Mouse (Mus musculus): ENCODE measurements around the gene Gpbp1.
A peak's percentile ranks its signal among the peaks of the same experiment; 100 is the strongest.

Gpbp1 gene

GRCm38 (mm10) chr13:111489802-111490723, at the start of gene Gpbp1:
Gpbp1 (minus strand) TSS chr13:111490111.
- DNase-seq = peak; percentile 100

GRCm38 (mm10) chr13:111537718-111538117, 47.8 kb upstream of the Gpbp1 start:
- DNase-seq = no peak

GRCm38 (mm10) chr13:111536207-111536887, 46.4 kb upstream of the Gpbp1 start:
- DNase-seq = no peak

- DNase-seq = no peak
Measured at GRCm38 (mm10) chr13:111534131-111534530, 44.2 kb upstream of the Gpbp1 start.

GRCm38 (mm10) chr13:111532178-111532948, 42.5 kb upstream of the Gpbp1 start:
- no peak for DNase-seq

- DNase-seq = no peak
Measured at GRCm38 (mm10) chr13:111531701-111532100, 41.8 kb upstream of the Gpbp1 start.

GRCm38 (mm10) chr13:111524277-111524676, 34.4 kb upstream of the Gpbp1 start:
- DNase-seq = no peak

- DNase-seq = no peak
Measured at GRCm38 (mm10) chr13:111522336-111522735, 32.4 kb upstream of the Gpbp1 start.

- no peak for DNase-seq
Measured at GRCm38 (mm10) chr13:111520456-111520855, 30.5 kb upstream of the Gpbp1 start.

- DNase-seq = no peak
Measured at GRCm38 (mm10) chr13:111518332-111518731, 28.4 kb upstream of the Gpbp1 start.

- no peak for DNase-seq
Measured at GRCm38 (mm10) chr13:111516385-111517150, 26.7 kb upstream of the Gpbp1 start.

GRCm38 (mm10) chr13:111509385-111509784, 19.5 kb upstream of the Gpbp1 start:
- no peak for DNase-seq

- no peak for DNase-seq
Measured at GRCm38 (mm10) chr13:111508645-111509044, 18.7 kb upstream of the Gpbp1 start.

GRCm38 (mm10) chr13:111494330-111495029, 4.6 kb upstream of the Gpbp1 start:
- no peak for DNase-seq

- DNase-seq = no peak
Measured at GRCm38 (mm10) chr13:111491046-111491756, 1.3 kb upstream of the Gpbp1 start.

GRCm38 (mm10) chr13:111489502-111489801, 459 bp downstream of the Gpbp1 start:
- DNase-seq = no peak

GRCm38 (mm10) chr13:111488651-111489501, 1.0 kb downstream of the Gpbp1 start:
- peak; percentile 63 for DNase-seq

- no peak for DNase-seq
Measured at GRCm38 (mm10) chr13:111477695-111478094, 12.2 kb downstream of the Gpbp1 start.

GRCm38 (mm10) chr13:111470562-111471237, 19.2 kb downstream of the Gpbp1 start:
- DNase-seq = no peak

GRCm38 (mm10) chr13:111467350-111467749, 22.6 kb downstream of the Gpbp1 start:
- DNase-seq = no peak
